Mouse (Mus musculus) MEL (cell line): Measurements from ENCODE around the gene Rasgef1b. TPM values are rescaled to one million over a fixed set of nuclear protein-coding genes. Genes with fewer than 3 reads are reported as not detected.

ENCODE experiments used
- DNase-seq: peaks from one replicate; pipeline ENCODE4 v3.0.0; 2011; ENCODE audit warnings: low read depth, low spot score
- H3K27ac ChIP-seq: 2 replicates; pipeline ENCODE4 v1.5.1; 2012; ENCODE audit warnings: low read depth, mild to moderate bottlenecking, control low read depth, low read length, moderate library complexity; ENCODE audit not compliant: control insufficient read depth
- H3K27me3 ChIP-seq, 2 experiments: fragments of 150-350 bp in 1 of 2; sonication (generic) in 1 of 2; 2 replicates each; pipeline ENCODE4 v1.6.1; 2012; ENCODE audit warnings: low read length in 2 of 2, mild to moderate bottlenecking in 2 of 2, improper control_type of control experiment in 1 of 2, moderate library complexity in 1 of 2; ENCODE audit not compliant: insufficient read depth in 2 of 2, control insufficient read depth in 1 of 2
- H3K36me3 ChIP-seq, 2 experiments: 2 replicates each; pipeline ENCODE4 v1.6.1; 2012 to 2014; ENCODE audit warnings: low read length in 2 of 2, improper control_type of control experiment in 1 of 2, inconsistent platforms in 1 of 2, mild to moderate bottlenecking in 1 of 2; ENCODE audit not compliant: insufficient read depth in 2 of 2, control insufficient read depth in 1 of 2
- H3K4me1 ChIP-seq, 2 experiments: fragments of 150-350 bp in 1 of 2; sonication (generic) in 1 of 2; 2 replicates each; pipeline ENCODE4 v1.6.1; 2012; ENCODE audit warnings: low read length in 2 of 2, improper control_type of control experiment in 1 of 2, mild to moderate bottlenecking in 1 of 2; ENCODE audit not compliant: insufficient read depth in 2 of 2, control insufficient read depth in 1 of 2
- H3K4me3 ChIP-seq, 2 experiments: fragments of 150-350 bp in 1 of 2; sonication (generic) in 1 of 2; 2 replicates each; pipeline ENCODE4 v1.5.1; 2012; ENCODE audit warnings: low read depth in 2 of 2, low read length in 2 of 2, mild to moderate bottlenecking in 2 of 2, moderate library complexity in 2 of 2, control low read depth in 1 of 2, improper control_type of control experiment in 1 of 2; ENCODE audit not compliant: control insufficient read depth in 1 of 2, insufficient read depth in 1 of 2
- H3K79me2 ChIP-seq: 2 replicates; pipeline ENCODE4 v1.6.1; 2012; ENCODE audit warnings: mild to moderate bottlenecking, low read length, moderate library complexity; ENCODE audit not compliant: control insufficient read depth, poor library complexity, insufficient read depth
- H3K9ac ChIP-seq: 2 replicates; pipeline ENCODE4 v1.6.1; 2012; ENCODE audit warnings: low read depth, mild to moderate bottlenecking, control low read depth, low read length, moderate library complexity; ENCODE audit not compliant: control insufficient read depth, poor library complexity, severe bottlenecking
- H3K9me3 ChIP-seq: fragments of 150-350 bp; sonication (generic); replicated peaks from 2 replicates; pipeline ENCODE4 v1.6.1; 2012; ENCODE audit warnings: mild to moderate bottlenecking, low read length, improper control_type of control experiment, moderate library complexity; ENCODE audit not compliant: insufficient read depth
- CHD2 ChIP-seq: IDR thresholded peaks from 2 replicates; pipeline ENCODE4 v1.6.1; 2011; ENCODE audit warnings: low read length, improper control_type of control experiment
- CTCF ChIP-seq, 3 experiments: IDR thresholded peaks in 2 of 3; conservative IDR thresholded peaks in 1 of 3; 2 replicates each; pipeline ENCODE4 v1.5.1; 2011 to 2012; ENCODE audit warnings: low read length in 3 of 3, low read depth in 2 of 3, mild to moderate bottlenecking in 2 of 3, improper control_type of control experiment in 1 of 3, inconsistent platforms in 1 of 3, mixed read lengths in 1 of 3, moderate library complexity in 1 of 3; ENCODE audit not compliant: control insufficient read depth in 1 of 3, insufficient read depth in 1 of 3, poor library complexity in 1 of 3, severe bottlenecking in 1 of 3
- E2F4 ChIP-seq: IDR thresholded peaks from 2 replicates; pipeline ENCODE4 v1.6.1; 2011; ENCODE audit warnings: low read depth, low read length, improper control_type of control experiment, borderline replicate concordance
- ELF1 ChIP-seq: IDR thresholded peaks from 2 replicates; pipeline ENCODE4 v1.6.1; 2014; ENCODE audit warnings: low read depth, mild to moderate bottlenecking, inconsistent platforms, low read length, improper control_type of control experiment, moderate library complexity
- ETS1 ChIP-seq: IDR thresholded peaks from 2 replicates; pipeline ENCODE4 v1.6.1; 2012; ENCODE audit warnings: low read depth, mild to moderate bottlenecking, inconsistent platforms, low read length, improper control_type of control experiment, moderate library complexity
- GABPA ChIP-seq: IDR thresholded peaks from 2 replicates; pipeline ENCODE4 v1.6.1; 2012; ENCODE audit warnings: low read depth, mild to moderate bottlenecking, inconsistent platforms, low read length, improper control_type of control experiment, moderate library complexity
- HCFC1 ChIP-seq: IDR thresholded peaks from 2 replicates; pipeline ENCODE4 v1.6.1; 2012; ENCODE audit warnings: low read depth, mild to moderate bottlenecking, inconsistent platforms, low read length, improper control_type of control experiment, moderate library complexity
- MAFK ChIP-seq: IDR thresholded peaks from 2 replicates; pipeline ENCODE4 v1.6.1; 2011; ENCODE audit warnings: low read depth, mild to moderate bottlenecking, low read length, improper control_type of control experiment, borderline replicate concordance
- MAX ChIP-seq: IDR thresholded peaks from 2 replicates; pipeline ENCODE4 v1.6.1; 2011; ENCODE audit warnings: low read length, improper control_type of control experiment
- MAZ ChIP-seq: IDR thresholded peaks from 2 replicates; pipeline ENCODE4 v1.6.1; 2012; ENCODE audit warnings: low read depth, mild to moderate bottlenecking, inconsistent platforms, low read length, improper control_type of control experiment
- MXI1 ChIP-seq: IDR thresholded peaks from 2 replicates; pipeline ENCODE4 v1.6.1; 2011; ENCODE audit warnings: mild to moderate bottlenecking, low read depth, low read length, improper control_type of control experiment
- NELFE ChIP-seq: IDR thresholded peaks from 2 replicates; pipeline ENCODE4 v1.6.1; 2011; ENCODE audit warnings: low read depth, low read length, improper control_type of control experiment
- RAD21 ChIP-seq: IDR thresholded peaks from 2 replicates; pipeline ENCODE4 v1.6.1; 2011; ENCODE audit warnings: mild to moderate bottlenecking, low read depth, low read length, improper control_type of control experiment
- TAL1 ChIP-seq: IDR thresholded peaks from 2 replicates; pipeline ENCODE4 v1.6.1; 2012; ENCODE audit warnings: mild to moderate bottlenecking, inconsistent platforms, low read length, moderate library complexity, mixed read lengths
- TBP ChIP-seq: IDR thresholded peaks from 2 replicates; pipeline ENCODE4 v1.8.0; 2011; ENCODE audit warnings: low read depth, low read length, improper control_type of control experiment
- UBTF ChIP-seq: IDR thresholded peaks from 2 replicates; pipeline ENCODE4 v1.6.1; 2012; ENCODE audit warnings: low read depth, mild to moderate bottlenecking, inconsistent platforms, low read length, improper control_type of control experiment, moderate library complexity, borderline replicate concordance; ENCODE audit not compliant: insufficient read depth
- USF1 ChIP-seq: IDR thresholded peaks from 2 replicates; pipeline ENCODE4 v1.6.1; 2014; ENCODE audit warnings: low read depth, mild to moderate bottlenecking, inconsistent platforms, low read length, improper control_type of control experiment, moderate library complexity
- USF2 ChIP-seq, 2 experiments: IDR thresholded peaks; 2 replicates each; pipeline ENCODE4 v1.6.1; 2011 to 2012; ENCODE audit warnings: improper control_type of control experiment in 2 of 2, low read length in 2 of 2, borderline replicate concordance in 1 of 2, inconsistent platforms in 1 of 2, low read depth in 1 of 2, mild to moderate bottlenecking in 1 of 2; ENCODE audit not compliant: insufficient read depth in 1 of 2
- ZC3H11A ChIP-seq: IDR thresholded peaks from 2 replicates; pipeline ENCODE4 v1.6.1; 2012; ENCODE audit warnings: low read depth, mild to moderate bottlenecking, inconsistent platforms, low read length, improper control_type of control experiment
- ZKSCAN1 ChIP-seq: IDR thresholded peaks from 2 replicates; pipeline ENCODE4 v1.6.1; 2012; ENCODE audit warnings: low read depth, mild to moderate bottlenecking, inconsistent platforms, low read length, improper control_type of control experiment, moderate library complexity
- ZMIZ1 ChIP-seq: IDR thresholded peaks from 2 replicates; pipeline ENCODE4 v1.6.1; 2012; ENCODE audit warnings: low read depth, mild to moderate bottlenecking, inconsistent platforms, low read length, improper control_type of control experiment, moderate library complexity
- ZNF384 ChIP-seq: IDR thresholded peaks from 2 replicates; pipeline ENCODE4 v1.6.1; 2012; ENCODE audit warnings: low read depth, mild to moderate bottlenecking, inconsistent platforms, low read length, improper control_type of control experiment
- polyA plus RNA-seq, 2 experiments: library from polyadenylated mRNA; stranded (reverse) in 1 of 2; unstranded in 1 of 2; fragments of >175 nt in 1 of 2; fragments of >200 nt in 1 of 2; gene quantifications; 2 replicates each; pipeline versions ENCODE4 v1.2.1 to v1.2.4; 2012; ENCODE audit warnings: low replicate concordance in 2 of 2, low read depth in 1 of 2; ENCODE audit not compliant: insufficient read length in 2 of 2, insufficient read depth in 1 of 2, missing spikeins in 1 of 2
- total RNA-seq: library from RNA; depleted of rRNA; stranded (reverse); fragments of 300-350 nt; gene quantifications from 2 replicates; pipeline ENCODE4 v1.2.3, GENCODE M21; 2012

Gene Rasgef1b
- total and polyA plus RNA-seq, 3 experiments = not detected

- Histone ChIP-seq H3K4me1 (no peaks in the 10 kb centered on the region), H3K4me3 (no peak overlapping the region), H3K9ac (no peak overlapping the region), H3K27ac (no peak overlapping the region), H3K79me2 (no peaks in the 10 kb centered on the region), H3K9me3 (no peaks in the 10 kb centered on the region), H3K36me3 (no peaks in the 10 kb centered on the region), H3K27me3 (no peaks in the 10 kb centered on the region)
- TF ChIP-seq E2F4 (no peak), GABPA (no peak), UBTF (no peak), ZNF384 (no peak), USF1 (no peak), ELF1 (no peak), ETS1 (no peak), MAX (no peak), HCFC1 (no peak), TBP (no peak), TAL1 (no peak), MAFK (no peak), ZMIZ1 (no peak), ZC3H11A (no peak), MXI1 (no peak), ZKSCAN1 (no peak), CTCF (IDR thresholded peaks at IDR 0.05 in 2 of 3, conservative IDR thresholded peaks at IDR 0.05 in 1 of 3; ENCODE audit: control insufficient read depth in 1 of 3, insufficient read depth in 1 of 3, low read depth in 2 of 3, low read length in 3 of 3, poor library complexity in 1 of 3, severe bottlenecking in 1 of 3) (no peak)
- no peak for DNase-seq
Observed at GRCm38 (mm10) chr5:99269131-99269530, 459.7 kb downstream of the Rasgef1b start.

DNA sequence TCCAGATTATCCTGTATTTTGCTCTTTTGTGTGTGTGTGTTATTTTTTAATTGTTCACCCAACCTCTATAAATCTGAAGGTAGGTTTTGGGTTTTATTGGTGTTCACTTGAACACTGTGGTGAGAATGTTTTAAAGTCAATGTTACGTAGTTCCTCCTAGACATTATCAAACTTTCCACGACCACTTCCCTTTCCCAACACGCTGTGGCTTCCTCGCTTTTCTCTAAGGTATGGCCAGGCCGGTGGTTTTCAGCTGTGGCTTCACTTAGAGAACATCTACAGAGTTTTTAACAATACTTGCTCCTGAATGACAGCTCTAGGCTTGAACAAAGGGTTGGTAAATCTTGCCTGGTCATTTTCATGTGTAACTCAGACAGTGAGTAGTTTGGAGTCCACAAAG, 461.5 kb downstream of the Rasgef1b start:
- Histone ChIP-seq H3K4me1 (no peaks in the 10 kb centered on the region), H3K9me3 (no peaks in the 10 kb centered on the region)

More for the DNA sequence above, 461.5 kb downstream of the Rasgef1b start:
- H3K27me3 ChIP-seq = no peaks in the 10 kb centered on the region
- DNase-seq = no peak
- H3K9ac ChIP-seq = no peak overlapping the region
- no peaks in the 10 kb centered on the region for H3K36me3 ChIP-seq
- no peak overlapping the region for H3K27ac ChIP-seq
- no peak for TF ChIP-seq MAZ
- no peak for TF ChIP-seq RAD21
- TF ChIP-seq CHD2 = no peak
- TF ChIP-seq USF2 (IDR thresholded peaks at IDR 0.05; ENCODE audit: borderline replicate concordance in 1 of 2, insufficient read depth in 1 of 2, low read depth in 1 of 2, low read length in 2 of 2) = no peak
- TF ChIP-seq GABPA = no peak
- TF ChIP-seq NELFE = no peak
- TF ChIP-seq UBTF = no peak
- H3K79me2 ChIP-seq = no peaks in the 10 kb centered on the region
- H3K4me3 ChIP-seq = no peak overlapping the region
